Mouse (Mus musculus) heart, adult 11 months (tissue): ENCODE measurements around the gene Upf3a.
"Not testable (repeated sequence)": the region's sequence is repeated elsewhere in the genome, so short reads cannot be mapped to it uniquely, and the experiment has no call there.

Source experiments
- DNase-seq: peaks from one replicate; pipeline ENCODE4 v3.0.0; 2022

Upf3a gene

GRCm38 (mm10) chr8:13785250-13785763 lies at the start of gene Upf3a:
Upf3a (plus strand) TSS chr8:13785615.
- DNase-seq: peak; percentile 99

DNA sequence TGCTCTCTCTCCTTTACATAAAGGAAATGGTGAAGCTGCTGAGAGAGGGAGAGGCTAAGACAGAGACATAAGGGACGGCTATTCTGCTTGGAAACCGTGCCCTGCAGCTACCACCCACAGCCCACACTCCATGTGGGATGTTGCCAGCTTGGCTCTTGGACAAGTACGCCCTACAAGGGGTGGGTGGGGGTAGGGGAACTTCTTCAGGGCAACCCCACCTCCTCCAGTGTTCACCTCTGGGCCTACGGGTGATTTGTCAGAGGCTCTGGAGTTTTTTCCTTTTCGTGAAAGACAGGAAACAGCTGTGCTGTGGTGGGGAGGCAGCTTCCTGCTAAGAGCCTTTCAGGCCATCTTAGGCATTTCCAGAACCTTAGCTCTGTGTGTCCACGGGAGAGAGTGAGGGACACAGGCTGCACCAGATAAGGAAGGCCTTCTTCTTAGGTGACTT lies 45.1 kb upstream of the Upf3a start:
- DNase-seq: peak; percentile 97

DNA sequence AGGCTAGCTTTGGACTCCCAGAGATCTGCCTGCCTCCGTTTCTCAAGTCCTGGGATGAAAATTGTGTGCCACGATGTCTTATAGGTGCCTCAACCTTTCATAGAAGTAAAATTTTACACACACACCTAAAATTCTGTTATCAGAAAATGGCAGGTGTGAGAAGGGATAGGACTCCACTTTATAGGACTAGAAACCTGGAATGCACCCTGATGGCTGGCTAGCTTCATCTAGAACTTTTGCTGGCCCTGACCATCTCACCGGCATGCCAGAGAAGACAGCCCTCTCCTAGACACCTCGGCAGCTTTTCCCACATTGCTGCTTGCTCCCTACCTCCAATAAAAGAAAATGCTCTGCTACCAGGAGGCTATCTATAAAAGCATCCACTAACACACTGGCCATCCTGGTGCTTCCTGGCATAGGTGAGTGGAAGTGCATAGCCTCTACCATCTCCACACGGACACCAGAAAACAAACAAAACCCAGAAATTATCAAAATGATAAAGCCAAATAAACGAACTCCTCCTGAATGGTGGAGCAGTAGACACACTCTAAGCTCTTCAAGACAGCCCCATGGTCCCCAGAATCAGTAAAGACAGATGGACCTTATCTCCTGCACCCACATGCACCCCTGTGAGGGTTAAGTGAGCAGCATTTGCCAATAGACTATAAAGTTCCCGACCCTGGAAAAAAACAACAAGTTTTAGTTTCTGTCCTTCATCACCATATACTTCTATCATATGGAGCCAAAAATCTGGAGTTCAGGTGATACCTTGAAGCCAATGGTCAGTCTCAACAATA lies 44.4 kb upstream of the Upf3a start:
- DNase-seq: peak; percentile 54

- DNase-seq: peak; percentile 80
Observed at GRCm38 (mm10) chr8:13746212-13746611, 39.2 kb upstream of the Upf3a start.

- no peak for DNase-seq
Observed at GRCm38 (mm10) chr8:13747626-13748025, 37.8 kb upstream of the Upf3a start.

GRCm38 (mm10) chr8:13753680-13754079 lies 31.7 kb upstream of the Upf3a start:
- DNase-seq: peak; percentile 92

GRCm38 (mm10) chr8:13756480-13756879 lies 28.9 kb upstream of the Upf3a start:
- peak; percentile 74 for DNase-seq

GRCm38 (mm10) chr8:13756982-13757804 lies 28.2 kb upstream of the Upf3a start, which contains the start of gene Cdc16:
Cdc16 (plus strand) TSS chr8:13757676.
- DNase-seq: peak; percentile 98

GRCm38 (mm10) chr8:13757805-13758727 lies 27.3 kb upstream of the Upf3a start:
- peak; percentile 93 for DNase-seq

GRCm38 (mm10) chr8:13769206-13769605 lies 16.2 kb upstream of the Upf3a start:
- DNase-seq: peak; percentile 74

GRCm38 (mm10) chr8:13780536-13780935 lies 4.9 kb upstream of the Upf3a start:
- peak; percentile 75 for DNase-seq

DNA sequence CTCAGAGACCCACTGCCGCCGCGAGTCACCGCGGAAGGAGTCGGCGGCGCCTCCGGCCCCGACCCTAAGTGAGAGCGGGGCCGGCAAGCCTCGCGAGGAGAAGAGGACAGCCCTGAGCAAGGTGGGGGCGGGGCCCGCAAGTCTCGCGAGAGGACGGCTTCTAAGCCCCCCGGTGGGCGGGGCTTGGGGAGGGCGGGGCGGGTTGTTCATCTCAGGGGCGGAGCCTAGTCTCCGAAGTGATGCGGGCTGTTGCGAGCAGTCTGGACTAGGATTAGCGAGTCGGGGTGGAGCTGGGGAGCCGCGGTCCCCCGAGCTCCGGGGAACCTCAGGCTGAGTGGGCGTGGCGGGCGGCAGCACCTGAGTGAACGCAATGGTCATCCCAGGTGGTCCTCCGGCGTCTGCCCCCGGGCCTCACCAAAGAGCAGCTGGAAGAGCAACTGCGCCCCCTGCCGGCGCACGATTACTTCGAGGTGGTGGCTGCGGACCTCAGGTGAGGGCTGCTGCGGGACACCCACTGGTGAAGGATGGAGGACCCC lies 417 bp downstream of the Upf3a start:
- peak; percentile 99 for DNase-seq

DNA sequence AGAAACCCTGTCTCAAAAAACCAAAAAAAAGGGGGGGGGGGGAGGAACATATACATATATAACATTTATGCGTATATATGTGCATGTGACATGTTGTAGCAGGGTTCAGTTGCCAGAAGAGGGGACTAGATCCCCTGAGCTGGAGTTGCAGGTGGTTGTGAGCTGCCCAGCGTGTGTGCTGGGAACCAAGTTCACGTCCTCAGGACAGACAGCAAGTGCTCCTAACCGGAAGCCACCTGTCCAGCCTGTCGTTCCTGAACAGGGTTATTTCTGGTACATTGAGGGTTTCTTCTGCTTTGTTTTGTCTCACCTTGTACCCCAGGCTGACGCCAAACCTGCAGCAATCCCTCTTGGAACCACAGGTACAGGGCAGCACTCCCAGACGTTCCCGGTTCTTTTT lies 4.2 kb downstream of the Upf3a start:
- no peak for DNase-seq

DNA sequence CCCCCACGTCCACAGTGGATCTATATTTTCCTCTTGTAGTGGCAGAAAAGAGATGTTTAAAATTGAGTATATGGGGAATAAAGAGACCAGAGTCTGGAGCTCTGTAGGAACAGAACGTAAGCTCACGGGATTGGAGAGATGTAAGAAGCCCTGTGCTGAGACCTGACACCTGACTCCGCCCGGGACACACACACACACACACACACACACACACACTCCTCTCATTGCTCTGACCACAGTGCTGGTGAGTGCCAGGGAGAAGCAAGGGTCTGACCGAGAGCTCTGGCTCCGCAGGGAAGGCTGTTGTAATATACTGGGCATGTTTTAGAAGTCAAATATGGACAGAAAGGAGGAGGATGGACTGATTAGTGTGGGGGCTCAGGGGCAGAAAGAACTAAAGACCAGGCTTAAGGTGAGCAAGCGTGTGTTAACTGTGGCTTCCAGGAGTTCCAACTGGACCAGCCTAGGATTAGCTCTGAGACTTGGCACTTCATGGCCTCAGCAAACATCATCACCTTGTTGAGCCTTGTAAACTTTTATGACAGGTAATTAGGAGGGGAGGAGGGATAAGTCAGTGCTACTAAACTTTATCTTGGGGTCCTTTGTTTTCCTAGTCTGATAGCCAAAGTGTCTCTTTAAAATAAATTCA lies 7.8 kb downstream of the Upf3a start:
- DNase-seq: peak; percentile 77

DNA sequence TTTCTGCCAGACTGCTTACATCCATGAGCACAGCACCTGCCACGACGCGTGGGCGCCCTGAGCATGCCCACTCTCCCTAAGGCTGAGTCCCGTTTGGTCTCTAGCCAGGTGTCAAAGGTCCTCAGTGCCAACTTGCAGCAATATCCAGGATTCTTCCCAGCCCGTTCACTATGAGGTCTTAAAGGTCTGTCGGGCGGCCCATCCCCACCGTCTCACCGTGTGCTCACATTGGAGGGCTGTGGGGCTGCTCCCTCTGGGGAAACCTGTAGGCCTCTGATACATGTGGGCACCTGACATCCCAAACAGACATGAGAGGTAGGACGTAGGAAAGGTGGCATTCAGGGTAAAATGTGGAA lies 8.3 kb downstream of the Upf3a start:
- DNase-seq: no peak

- no peak for DNase-seq
Observed at GRCm38 (mm10) chr8:13797676-13798075, 12.3 kb downstream of the Upf3a start.

DNA sequence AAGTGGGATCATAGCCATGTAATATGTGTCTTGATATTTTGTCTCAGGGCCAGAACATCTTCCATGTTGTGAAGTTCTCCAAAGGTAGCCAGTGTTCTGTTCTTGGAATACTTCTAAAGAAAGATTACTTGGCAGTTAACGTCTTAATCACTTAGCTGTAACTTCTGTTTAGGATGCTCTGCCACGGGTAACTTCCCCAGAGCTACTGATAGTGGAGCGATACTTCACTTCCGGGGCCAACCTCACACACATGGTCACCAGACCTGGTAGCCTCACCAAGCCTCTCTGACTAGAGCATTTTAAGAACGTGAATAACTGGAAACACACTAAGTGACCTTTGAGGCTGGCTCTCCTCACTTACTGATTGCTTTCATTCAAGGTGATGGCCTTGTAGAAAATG lies 14.2 kb downstream of the Upf3a start:
- no peak for DNase-seq

DNA sequence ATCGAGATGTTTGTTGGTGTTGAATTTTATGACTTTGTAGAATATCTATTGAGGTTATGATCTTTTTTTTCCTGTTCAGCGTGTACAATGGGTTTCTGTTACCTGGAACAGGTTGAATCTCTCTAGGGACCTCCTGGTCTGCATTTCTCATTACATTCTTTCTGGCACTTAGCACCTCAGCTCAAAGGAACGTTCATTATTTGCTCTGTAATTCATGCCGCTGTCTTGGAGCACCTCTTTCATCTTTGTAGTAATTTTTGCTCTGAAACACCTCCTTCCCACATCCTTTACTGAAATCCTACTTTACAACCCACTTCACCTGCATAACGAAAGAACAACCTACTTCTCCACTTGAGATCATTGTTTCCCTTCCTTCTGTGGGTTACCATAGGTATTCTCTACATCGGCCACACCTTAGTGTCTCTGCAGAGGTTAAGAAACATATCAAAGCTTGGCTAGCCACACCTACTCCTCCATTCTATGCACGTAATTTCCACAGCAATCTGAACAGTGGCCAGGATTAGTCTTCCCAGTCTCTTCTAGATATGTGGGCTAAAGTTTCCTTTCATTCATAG lies 43.3 kb downstream of the Upf3a start:
- DNase-seq: no peak

GRCm38 (mm10) chr8:13838289-13838688 lies 52.9 kb downstream of the Upf3a start, which contains the start of gene AF366264:
AF366264 (minus strand) TSS chr8:13838389.
- not testable (repeated sequence) for DNase-seq

DNA sequence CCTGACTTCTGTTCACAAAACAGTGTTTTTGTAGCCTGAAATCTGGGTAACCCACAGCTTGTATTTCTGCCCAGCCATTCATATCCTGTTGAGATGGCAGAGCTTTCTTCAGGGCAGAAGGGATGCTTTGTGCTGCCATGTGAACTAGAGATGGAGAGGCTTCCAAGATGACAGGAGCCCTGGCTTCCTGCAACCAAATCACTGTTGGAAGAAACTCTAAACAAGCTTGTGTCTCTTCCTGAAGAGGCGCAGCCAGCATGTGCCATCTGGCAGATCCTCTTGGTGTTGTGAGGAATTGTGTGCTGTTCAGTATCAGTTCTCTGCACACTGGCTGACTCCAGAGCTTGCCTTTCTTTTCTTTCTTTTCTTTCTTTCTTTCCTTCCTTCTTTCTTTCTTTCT lies 57.9 kb downstream of the Upf3a start:
- not testable (repeated sequence) for DNase-seq
